Mouse (Mus musculus): ENCODE results near the gene Zkscan14. TPM values are rescaled to one million over a fixed set of nuclear protein-coding genes. Genes with fewer than 3 reads are reported as not detected.

Zkscan14 gene
- polyA plus RNA-seq, 1 experiment = 8.4 TPM

DNA sequence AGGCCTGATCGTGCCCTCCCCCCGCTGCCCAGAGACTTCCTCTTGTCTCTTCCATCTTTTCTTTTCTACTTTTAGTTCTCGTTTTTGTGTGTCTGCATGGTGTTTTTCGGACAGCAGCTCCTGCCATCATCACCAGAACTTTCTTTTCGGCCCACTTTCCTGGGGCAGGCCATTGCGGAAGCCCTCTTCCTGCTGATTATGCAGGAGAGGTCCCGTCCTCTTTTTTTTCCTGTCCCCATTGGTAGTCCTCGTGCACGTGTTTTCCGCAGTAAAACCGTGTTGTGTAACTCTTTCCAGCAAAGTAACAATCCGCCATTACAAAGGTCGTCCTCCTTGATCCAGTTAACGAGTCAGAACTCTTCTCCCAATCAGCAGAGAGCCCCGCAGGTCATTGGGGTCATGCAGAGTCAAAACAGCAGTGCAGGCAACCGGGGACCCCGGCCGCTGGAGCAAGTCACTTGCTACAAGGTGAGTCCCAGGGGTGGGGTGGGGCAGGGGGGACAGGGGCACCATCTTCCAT is 23.1 kb downstream of the Zkscan14 start:
- no peak overlapping the region for H3K4me3 ChIP-seq (ENCODE audit: insufficient read depth, low read length)
- H3K4me1 ChIP-seq (ENCODE audit: control insufficient read depth, insufficient read depth, low read length) = peaks cover 19% of the 10 kb centered on the region
- TF ChIP-seq POLR2A (IDR thresholded peaks at IDR 0.05; ENCODE audit: borderline replicate concordance, low read depth, low read length) (no peak), CTCF (IDR thresholded peaks at IDR 0.05; ENCODE audit: low read depth, low read length) (no peak)
- peak overlapping the region; percentile 70 for H3K27ac ChIP-seq (ENCODE audit: insufficient read depth, low read depth, low read length)

DNA sequence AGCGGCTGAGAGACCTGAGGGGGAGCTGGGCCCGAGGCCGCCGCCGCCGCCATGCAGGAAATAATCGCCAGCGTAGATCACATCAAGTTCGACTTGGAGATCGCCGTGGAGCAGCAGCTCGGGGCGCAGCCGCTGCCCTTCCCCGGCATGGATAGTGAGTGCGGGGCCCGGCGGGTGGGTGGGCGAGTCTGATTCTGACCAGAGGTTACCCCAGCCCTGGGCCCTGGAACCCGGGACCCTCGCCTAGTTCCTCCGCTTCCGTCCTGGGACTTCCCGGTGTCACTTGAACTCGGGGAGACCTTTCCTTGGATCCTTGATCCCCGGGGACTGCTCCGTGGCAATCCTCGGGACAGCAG is 34.4 kb downstream of the Zkscan14 start:
- H3K4me3 ChIP-seq (ENCODE audit: insufficient read depth, low read length) = peak overlapping the region; percentile 84
- TF ChIP-seq CTCF (IDR thresholded peaks at IDR 0.05; ENCODE audit: low read depth, low read length) (no peak), POLR2A (IDR thresholded peaks at IDR 0.05; ENCODE audit: borderline replicate concordance, low read depth, low read length) (no peak)
- peaks cover 11% of the 10 kb centered on the region for H3K4me1 ChIP-seq (ENCODE audit: control insufficient read depth, insufficient read depth, low read length)
- H3K27ac ChIP-seq (ENCODE audit: insufficient read depth, low read depth, low read length) = peak overlapping the region; percentile 53

DNA sequence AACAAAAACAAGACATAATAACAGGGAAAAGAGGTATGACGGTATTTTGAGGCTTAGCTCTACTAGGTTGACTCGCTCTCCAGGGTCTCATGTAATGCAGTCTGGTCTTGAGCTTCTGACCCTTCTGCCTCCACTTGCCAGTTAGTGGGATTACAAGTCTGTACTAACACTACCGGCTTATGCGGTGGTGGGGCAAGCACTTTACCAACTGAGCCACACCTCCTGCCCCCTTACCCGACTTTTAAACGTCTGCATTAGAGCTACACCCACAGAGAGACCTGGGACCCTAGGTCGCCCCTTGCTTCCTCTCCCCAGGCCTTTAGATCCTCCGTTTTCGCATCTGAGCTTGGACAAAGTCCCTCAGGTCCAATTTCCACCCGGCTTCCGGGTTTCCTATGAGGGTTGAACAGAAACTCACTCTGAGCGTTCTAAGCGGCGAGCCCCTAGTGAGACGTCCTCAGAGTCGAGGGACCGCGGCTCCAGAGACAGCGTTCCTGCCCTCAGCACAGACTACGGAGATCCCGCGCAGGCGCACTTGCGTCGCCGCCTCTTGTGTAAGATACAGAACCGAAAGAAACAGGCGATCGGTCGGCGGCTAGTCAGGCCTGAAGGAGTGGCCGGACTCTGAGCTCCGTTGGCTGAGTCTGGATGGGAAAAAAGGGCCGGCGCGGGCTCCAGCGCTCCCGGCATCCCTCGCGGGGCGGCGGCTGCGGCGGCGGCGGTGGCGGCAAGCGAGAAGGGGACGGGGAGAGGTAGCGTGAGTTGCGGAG is 34.9 kb downstream of the Zkscan14 start, which contains the start of the genes Ptcd1 and Cpsf4:
TSS of gene Ptcd1 (minus strand) at position 573 of the 770 bp plus-strand sequence.
TSS of gene Cpsf4 (plus strand) at position 678 of the 770 bp plus-strand sequence.
- 0 out of 2 replicates have a peak, but pooled peaks have one; percentile 21 for TF ChIP-seq CTCF (IDR thresholded peaks at IDR 0.05; ENCODE audit: low read depth, low read length)
- peak; percentile 58; the same call in 1 of the 2 replicates for TF ChIP-seq POLR2A (IDR thresholded peaks at IDR 0.05; ENCODE audit: borderline replicate concordance, low read depth, low read length)
- Histone ChIP-seq H3K4me1 (ENCODE audit: control insufficient read depth, insufficient read depth, low read length) (peaks cover 11% of the 10 kb centered on the region), H3K4me3 (ENCODE audit: insufficient read depth, low read length) (peak within 1 kb of the TSS; percentile 84), H3K27ac (ENCODE audit: insufficient read depth, low read depth, low read length) (peak within 1 kb of the TSS; percentile 77)

DNA sequence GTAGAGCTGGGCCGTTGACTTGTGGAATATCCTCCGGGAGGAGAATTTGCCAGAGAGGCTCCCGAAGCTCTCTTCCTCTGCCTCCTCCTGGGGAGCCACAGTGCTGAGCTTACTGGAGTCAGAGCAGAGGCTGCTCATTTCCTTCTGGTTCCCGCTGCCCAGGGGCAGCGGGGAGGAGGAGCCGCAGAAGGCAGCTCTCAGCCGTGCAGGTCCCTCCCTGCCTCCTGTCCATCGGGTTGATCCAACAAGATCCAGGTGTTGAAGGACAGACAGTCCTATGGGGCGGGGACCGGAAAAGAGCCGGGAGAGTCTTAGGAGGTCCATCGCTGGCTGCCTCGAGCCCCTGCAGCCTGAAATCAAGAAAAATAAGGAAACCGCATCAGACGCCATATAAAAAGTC is 36.5 kb downstream of the Zkscan14 start:
- Histone ChIP-seq H3K27ac (ENCODE audit: insufficient read depth, low read depth, low read length) (no peak overlapping the region), H3K4me1 (ENCODE audit: control insufficient read depth, insufficient read depth, low read length) (peaks cover 11% of the 10 kb centered on the region), H3K4me3 (ENCODE audit: insufficient read depth, low read length) (no peak overlapping the region)
- no peak for TF ChIP-seq POLR2A (IDR thresholded peaks at IDR 0.05; ENCODE audit: borderline replicate concordance, low read depth, low read length)
- no peak for TF ChIP-seq CTCF (IDR thresholded peaks at IDR 0.05; ENCODE audit: low read depth, low read length)

DNA sequence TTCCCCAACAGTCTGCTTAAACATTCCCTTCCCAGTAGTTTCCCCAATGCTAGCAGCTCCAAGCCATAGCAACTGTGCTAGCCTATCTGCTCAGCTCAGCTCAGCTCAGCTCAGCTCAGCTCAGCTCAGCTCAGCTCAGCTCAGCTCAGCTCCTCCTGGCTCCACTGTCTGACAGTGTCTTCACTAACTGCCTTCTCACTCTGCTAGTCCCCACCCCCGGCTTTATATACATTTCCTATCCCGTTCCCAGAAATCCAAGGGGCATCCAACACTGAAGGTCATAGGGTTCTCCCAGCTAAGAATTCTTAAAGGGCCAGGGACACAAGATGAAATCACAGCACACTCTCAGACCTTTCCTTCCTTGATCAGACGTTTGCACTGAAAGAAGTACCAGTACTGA is 37.0 kb downstream of the Zkscan14 start:
- H3K4me3 ChIP-seq (ENCODE audit: insufficient read depth, low read length) = no peak overlapping the region
- no peak overlapping the region for H3K27ac ChIP-seq (ENCODE audit: insufficient read depth, low read depth, low read length)
- no peak for TF ChIP-seq POLR2A (IDR thresholded peaks at IDR 0.05; ENCODE audit: borderline replicate concordance, low read depth, low read length)
- TF ChIP-seq CTCF (IDR thresholded peaks at IDR 0.05; ENCODE audit: low read depth, low read length) = no peak
- H3K4me1 ChIP-seq (ENCODE audit: control insufficient read depth, insufficient read depth, low read length) = peaks cover 11% of the 10 kb centered on the region

DNA sequence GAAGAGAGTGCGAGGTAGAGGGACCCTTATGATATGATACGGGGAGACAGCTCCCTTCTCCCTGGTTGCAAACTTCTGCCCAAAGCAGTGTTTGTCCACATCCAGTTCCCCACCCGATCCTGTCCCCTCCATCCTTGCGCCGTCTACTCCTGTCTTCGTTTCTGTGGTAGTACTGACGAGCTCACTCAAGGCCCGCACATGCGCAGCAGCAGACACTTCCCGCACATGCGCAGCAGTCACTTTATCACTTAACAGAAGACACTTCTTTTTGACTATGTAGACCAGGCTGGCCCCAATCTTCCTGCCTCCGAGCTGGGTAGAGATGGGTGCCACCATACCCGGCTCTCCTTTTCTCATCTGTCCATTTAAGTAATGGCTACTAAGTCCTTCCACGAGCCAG is 40.3 kb downstream of the Zkscan14 start:
- Histone ChIP-seq H3K4me1 (ENCODE audit: control insufficient read depth, insufficient read depth, low read length) (peaks cover 4% of the 10 kb centered on the region; the same call in 1 of the 2 replicates), H3K4me3 (ENCODE audit: insufficient read depth, low read length) (no peak overlapping the region)

DNA sequence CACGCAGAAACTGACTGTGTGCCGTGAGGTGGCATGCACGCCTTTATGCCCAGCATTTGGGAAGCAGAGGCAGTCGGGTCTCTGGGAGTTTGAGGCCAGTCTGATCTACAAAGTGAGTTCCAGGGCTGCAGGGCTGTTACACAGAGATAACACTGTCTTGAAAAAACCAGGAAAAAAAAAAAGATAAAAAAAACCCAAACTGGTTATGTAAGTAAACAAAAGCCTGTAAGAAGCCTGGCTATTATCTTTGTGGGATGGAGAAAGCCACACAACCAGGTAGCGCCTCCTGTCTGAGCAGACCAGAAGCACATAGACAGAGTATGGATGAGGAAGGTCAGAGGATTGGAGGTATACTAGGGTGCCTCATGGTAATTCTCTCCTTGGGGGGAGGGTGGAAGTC is 49.0 kb downstream of the Zkscan14 start:
- TF ChIP-seq CTCF (IDR thresholded peaks at IDR 0.05; ENCODE audit: low read depth, low read length) = no peak

More for the DNA sequence above, 40.3 kb downstream of the Zkscan14 start:
- no peak overlapping the region for H3K27ac ChIP-seq (ENCODE audit: insufficient read depth, low read depth, low read length)
- TF ChIP-seq CTCF (IDR thresholded peaks at IDR 0.05; ENCODE audit: low read depth, low read length) (no peak), POLR2A (IDR thresholded peaks at IDR 0.05; ENCODE audit: borderline replicate concordance, low read depth, low read length) (no peak)

DNA sequence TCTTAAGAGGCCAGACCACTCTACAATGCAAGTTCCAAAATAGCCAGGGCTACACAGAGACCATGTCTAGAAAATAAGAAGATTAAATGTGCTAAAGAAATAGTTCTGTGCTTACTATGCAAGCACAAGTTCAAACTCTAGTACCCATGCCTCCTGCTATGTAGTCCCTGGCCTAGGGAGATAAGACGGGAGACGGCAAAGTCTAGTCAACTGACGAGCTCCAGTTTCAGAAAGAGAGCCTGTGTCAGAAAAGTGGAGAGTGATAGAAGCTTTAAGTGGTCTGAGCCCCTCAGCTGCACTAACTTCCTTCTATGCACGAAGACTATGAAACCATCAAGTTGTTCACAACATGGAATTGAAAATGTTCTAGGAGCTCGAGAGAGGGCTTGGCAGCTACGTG is 52.4 kb downstream of the Zkscan14 start:
- Histone ChIP-seq H3K4me1 (ENCODE audit: control insufficient read depth, insufficient read depth, low read length) (no peaks in the 10 kb centered on the region), H3K4me3 (ENCODE audit: insufficient read depth, low read length) (no peak overlapping the region), H3K27ac (ENCODE audit: insufficient read depth, low read depth, low read length) (no peak overlapping the region)
- TF ChIP-seq POLR2A (IDR thresholded peaks at IDR 0.05; ENCODE audit: borderline replicate concordance, low read depth, low read length) = no peak
- TF ChIP-seq CTCF (IDR thresholded peaks at IDR 0.05; ENCODE audit: low read depth, low read length) = no peak

More for the DNA sequence above, 49.0 kb downstream of the Zkscan14 start:
- Histone ChIP-seq H3K4me1 (ENCODE audit: control insufficient read depth, insufficient read depth, low read length) (no peaks in the 10 kb centered on the region), H3K27ac (ENCODE audit: insufficient read depth, low read depth, low read length) (no peak overlapping the region), H3K4me3 (ENCODE audit: insufficient read depth, low read length) (no peak overlapping the region)

DNA sequence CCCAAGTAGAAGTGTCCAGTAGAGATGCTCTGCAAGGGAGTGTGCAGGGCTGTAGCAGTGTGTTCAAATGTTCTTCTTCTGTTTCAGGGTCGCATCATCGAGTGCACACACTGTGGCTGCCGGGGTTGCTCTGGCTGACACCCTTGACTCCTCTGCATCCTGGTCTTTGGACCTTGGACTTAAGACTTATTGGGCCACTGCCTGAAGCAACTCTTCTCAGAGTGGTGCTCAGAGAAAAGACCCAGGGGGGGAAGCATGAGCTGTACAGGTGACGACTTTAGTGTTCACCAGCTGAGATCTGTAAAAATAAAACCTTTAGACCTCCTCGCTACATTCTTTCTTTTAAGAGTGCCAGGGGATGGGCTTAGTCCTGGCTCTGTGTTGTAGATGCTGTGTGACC is 53.9 kb downstream of the Zkscan14 start:
- H3K4me1 ChIP-seq (ENCODE audit: control insufficient read depth, insufficient read depth, low read length) = no peaks in the 10 kb centered on the region

More for the DNA sequence above, 53.9 kb downstream of the Zkscan14 start:
- no peak for TF ChIP-seq CTCF (IDR thresholded peaks at IDR 0.05; ENCODE audit: low read depth, low read length)
- TF ChIP-seq POLR2A (IDR thresholded peaks at IDR 0.05; ENCODE audit: borderline replicate concordance, low read depth, low read length) = no peak
- no peak overlapping the region for H3K4me3 ChIP-seq (ENCODE audit: insufficient read depth, low read length)
- H3K27ac ChIP-seq (ENCODE audit: insufficient read depth, low read depth, low read length) = no peak overlapping the region

Other genes starting within 250 kb of the Zkscan14 start
- gene Smurf1, start 236.0 kb downstream of the Zkscan14 start, polyA plus RNA-seq (2012; ENCODE audit: insufficient read depth, insufficient read length, missing spikeins) = 9.4 and 11.5 TPM in 2 replicates
- gene Gm4871, start 169.1 kb downstream of the Zkscan14 start, polyA plus RNA-seq (2012; ENCODE audit: insufficient read depth, insufficient read length, missing spikeins) = not detected in 2 replicates
- not detected in 2 replicates for gene 1700018F24Rik, start 158.9 kb downstream of the Zkscan14 start, polyA plus RNA-seq (2012; ENCODE audit: insufficient read depth, insufficient read length, missing spikeins)
- 78.6 and 92.3 TPM in 2 replicates for gene Arpc1a, start 118.0 kb downstream of the Zkscan14 start, polyA plus RNA-seq (2012; ENCODE audit: insufficient read depth, insufficient read length, missing spikeins)
- gene Kpna7, start 117.8 kb downstream of the Zkscan14 start, polyA plus RNA-seq (2012; ENCODE audit: insufficient read depth, insufficient read length, missing spikeins) = not detected in 2 replicates
- gene Arpc1b, start 87.7 kb downstream of the Zkscan14 start, polyA plus RNA-seq (2012; ENCODE audit: insufficient read depth, insufficient read length, missing spikeins) = 829 and 891 TPM in 2 replicates
- gene Pdap1, start 61.6 kb downstream of the Zkscan14 start, polyA plus RNA-seq (2012; ENCODE audit: insufficient read depth, insufficient read length, missing spikeins) = 72.8 and 76.5 TPM in 2 replicates
- 128 and 135 TPM in 2 replicates for gene Bud31, start 61.5 kb downstream of the Zkscan14 start, polyA plus RNA-seq (2012; ENCODE audit: insufficient read depth, insufficient read length, missing spikeins)
- 10.0 and 11.4 TPM in 2 replicates for gene Ptcd1, start 34.8 kb downstream of the Zkscan14 start, polyA plus RNA-seq (2012; ENCODE audit: insufficient read depth, insufficient read length, missing spikeins)
- gene Cpsf4, start 34.7 kb downstream of the Zkscan14 start, polyA plus RNA-seq (2012; ENCODE audit: insufficient read depth, insufficient read length, missing spikeins) = 24.9 and 25.7 TPM in 2 replicates
- 271 and 314 TPM in 2 replicates for gene Atp5j2, start 9.8 kb downstream of the Zkscan14 start, polyA plus RNA-seq (2012; ENCODE audit: insufficient read depth, insufficient read length, missing spikeins)
- gene Zkscan5, start 2.7 kb upstream of the Zkscan14 start, polyA plus RNA-seq (2012; ENCODE audit: insufficient read depth, insufficient read length, missing spikeins) = 7.8 and 9.5 TPM in 2 replicates
- 26.7 and 27.5 TPM in 2 replicates for gene Zfp655, start 29.8 kb upstream of the Zkscan14 start, polyA plus RNA-seq (2012; ENCODE audit: insufficient read depth, insufficient read length, missing spikeins)
- gene Zscan25, start 78.6 kb upstream of the Zkscan14 start, polyA plus RNA-seq (2012; ENCODE audit: insufficient read depth, insufficient read length, missing spikeins) = 6.9 and 7.7 TPM in 2 replicates
- gene Cyp3a57, start 143.4 kb upstream of the Zkscan14 start, polyA plus RNA-seq (2012; ENCODE audit: insufficient read depth, insufficient read length, missing spikeins) = not detected in 2 replicates

All from bone marrow macrophage, adult 2 months (primary cell).